Mouse (Mus musculus) right cerebral cortex, postnatal 36 days (tissue): ENCODE results near the gene Sorbs2.

ENCODE experiments used
- DNase-seq, 2 experiments: peaks; one replicate each; pipeline ENCODE4 v3.0.0; 2022; ENCODE audit warnings: low spot score in 2 of 2, mixed read lengths in 1 of 2

The Sorbs2 gene

DNA sequence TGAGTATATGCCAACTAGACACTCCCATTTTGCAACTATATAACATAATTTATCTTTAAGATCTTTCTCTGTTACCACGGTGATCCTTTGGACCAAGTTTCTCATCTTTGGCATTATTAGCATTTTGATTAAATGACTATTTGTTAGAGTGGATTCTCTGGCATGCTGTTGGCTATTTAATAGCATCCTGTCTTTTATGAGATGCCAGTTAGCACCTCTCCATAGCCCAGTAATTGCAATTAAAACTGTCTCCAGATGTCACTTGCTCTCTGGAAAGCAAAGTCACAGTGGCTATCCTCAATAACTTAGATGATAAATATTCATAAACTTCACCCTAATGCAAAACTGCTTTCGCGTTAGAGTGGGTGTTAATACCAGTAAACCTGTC, 170.3 kb downstream of the Sorbs2 start:
- DNase-seq: no peak

DNA sequence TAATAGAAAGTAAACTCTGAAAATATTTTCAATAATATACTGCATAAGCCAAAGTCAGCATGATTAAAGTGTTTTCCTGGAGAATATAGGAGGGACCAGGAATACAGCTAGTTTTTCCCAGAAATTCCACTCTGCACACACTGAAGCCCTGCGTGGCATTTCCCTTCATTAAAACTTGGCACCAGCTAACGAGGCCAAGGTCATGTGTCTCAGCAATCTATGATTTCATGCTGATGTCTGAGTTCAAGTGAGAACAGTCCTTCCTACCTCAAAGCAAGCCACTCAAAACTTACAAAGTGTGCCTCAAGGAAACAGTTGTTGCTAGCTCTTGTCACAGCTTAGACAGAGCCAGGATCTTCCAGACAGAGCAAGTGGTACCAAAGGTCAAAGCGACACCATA, 173.6 kb downstream of the Sorbs2 start:
- no peak for DNase-seq

DNA sequence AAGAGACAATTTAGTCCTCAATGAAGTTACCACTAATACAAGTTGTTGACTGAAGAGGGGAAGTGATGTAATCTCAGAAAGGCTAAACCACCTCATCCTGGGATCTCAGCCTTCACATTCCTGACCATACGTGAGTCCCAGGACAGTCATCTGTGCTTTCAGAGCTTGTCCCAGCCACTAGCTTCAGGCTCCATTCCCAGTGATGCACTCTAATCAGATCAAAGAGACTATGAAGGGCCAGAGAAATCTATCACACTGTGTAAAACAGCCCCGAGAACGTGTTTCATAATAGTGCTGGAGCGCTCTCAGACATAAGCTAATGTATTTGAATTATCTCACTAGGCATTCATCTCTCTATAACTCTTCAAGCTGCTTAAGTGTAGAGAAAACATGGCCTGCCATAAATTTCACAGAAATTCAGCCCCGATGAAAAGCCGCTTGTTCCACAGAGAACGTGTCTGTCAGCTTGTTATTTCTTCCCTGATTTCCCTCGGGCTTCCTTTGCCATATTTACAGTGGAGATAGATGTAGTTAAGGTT, 175.3 kb downstream of the Sorbs2 start:
- no peak for DNase-seq

DNA sequence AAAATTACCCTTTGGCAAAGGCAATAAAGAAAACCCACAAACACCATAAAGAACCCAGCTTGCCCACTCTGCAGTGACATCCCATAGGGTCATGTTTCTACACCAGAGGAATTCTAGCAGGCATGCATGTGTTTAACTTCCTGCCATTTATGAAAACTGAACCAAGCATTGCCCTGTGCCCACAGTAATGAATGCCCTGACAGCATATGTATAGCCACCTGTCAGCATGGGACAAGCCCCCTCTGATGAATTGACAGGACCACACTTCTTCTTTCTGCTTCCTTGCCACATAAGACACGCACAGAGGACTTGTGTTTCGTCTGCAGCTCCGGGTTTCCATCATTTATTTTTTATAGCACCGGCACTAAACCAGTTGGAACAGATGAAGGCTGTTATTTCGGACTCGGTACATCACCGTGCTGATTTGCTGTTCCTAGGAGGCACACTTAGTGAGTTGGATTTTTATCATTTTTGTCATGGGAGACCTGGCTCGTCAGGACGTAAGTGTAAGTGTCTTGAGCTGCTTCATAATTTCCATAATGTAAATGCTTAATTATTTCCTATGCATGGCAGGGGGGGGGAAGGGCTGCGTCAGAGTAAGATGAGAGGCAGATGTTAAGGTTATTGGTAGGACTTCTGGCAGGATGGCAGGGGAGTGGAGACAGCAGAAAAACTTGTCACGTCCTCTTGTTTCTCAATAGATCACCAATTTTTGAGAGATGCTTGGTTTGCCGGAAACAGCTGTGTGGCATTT, 180.5 kb downstream of the Sorbs2 start:
- no peak for DNase-seq

DNA sequence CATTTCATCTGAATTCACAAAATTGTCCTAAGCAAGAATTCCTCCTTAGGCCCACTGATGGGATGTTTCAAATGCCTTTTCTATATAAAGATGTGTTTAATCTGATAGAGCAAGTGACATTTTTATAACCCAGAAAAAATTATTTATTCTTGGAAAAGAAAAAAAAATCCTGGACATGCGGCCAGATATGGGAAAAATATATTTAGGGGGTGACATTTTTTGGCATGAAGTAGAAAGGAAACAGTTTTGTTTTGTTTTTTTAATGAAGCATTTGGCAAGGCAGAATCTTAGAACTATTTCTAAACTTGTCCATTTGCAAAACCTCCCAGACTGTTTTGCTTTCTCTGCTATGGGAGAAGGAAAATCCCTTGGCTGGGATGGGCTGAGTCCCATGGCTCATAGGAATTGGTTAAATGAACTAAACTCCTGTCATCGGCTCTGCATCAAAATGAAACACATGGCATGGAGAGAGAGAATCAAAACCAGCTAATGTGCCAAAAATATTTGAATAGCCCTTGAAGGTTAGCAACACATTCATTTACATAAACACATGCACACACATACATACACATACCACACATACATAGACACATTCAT, 182.1 kb downstream of the Sorbs2 start:
- DNase-seq: no peak

DNA sequence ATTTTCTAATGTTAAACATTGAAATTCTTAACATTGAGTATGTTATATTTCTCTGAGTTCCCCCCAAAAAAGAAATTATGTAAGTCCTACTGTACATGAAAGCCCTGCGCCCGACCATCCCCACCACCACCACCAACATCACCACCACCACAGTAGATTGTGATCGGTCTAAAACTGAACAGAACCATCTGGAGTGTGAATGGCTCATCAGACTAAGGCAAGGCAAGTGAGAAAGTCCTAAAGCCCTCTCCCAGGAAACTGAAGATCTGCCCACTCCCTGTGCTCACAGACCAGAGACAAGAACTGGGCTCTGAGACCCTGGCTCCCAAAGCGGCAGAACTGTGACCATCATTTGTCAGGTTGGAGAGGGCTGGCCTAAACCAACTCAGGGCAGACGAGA, 192.5 kb downstream of the Sorbs2 start:
- peak in 1 of 2 experiments; percentile 38 for DNase-seq

DNA sequence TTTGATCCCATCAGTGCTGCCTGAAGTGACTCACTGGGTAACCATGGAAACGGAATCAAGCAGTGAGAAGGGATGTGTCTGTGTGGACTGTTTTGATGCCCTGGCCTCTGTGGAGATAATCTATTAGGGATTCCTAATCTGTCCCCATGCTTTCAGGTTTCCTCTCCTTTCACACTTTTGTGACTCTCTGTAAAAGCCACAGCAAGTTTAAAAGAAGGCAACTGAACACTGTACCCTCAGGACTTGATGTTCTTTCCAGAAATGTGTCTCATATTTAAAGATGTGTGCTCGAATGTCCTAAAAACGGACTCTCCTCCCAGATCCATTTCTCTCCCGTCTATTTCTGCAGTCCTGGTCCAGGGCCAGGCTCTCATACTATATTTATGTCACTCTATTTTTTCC, 196.1 kb downstream of the Sorbs2 start:
- peak in 1 of 2 experiments; percentile 61 for DNase-seq

DNA sequence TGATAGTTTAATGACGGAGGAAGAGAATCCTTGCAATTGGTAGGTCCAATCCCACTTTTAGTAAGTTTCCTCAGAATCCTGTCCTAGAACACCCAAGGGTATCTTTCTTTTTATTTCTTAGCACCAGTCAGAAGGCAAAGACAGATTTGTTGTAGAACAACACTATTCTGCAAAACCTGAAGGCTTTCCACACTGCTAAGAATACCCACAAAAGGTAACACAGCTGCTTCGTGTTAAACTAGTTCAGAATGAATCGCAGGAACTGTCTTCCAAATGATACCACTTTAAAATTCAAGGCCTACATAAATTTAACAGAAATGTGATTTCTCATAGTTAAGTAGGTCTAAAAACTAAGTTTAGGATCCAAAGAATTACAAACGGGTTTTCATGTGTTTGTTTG, 201.5 kb downstream of the Sorbs2 start:
- DNase-seq: no peak

DNA sequence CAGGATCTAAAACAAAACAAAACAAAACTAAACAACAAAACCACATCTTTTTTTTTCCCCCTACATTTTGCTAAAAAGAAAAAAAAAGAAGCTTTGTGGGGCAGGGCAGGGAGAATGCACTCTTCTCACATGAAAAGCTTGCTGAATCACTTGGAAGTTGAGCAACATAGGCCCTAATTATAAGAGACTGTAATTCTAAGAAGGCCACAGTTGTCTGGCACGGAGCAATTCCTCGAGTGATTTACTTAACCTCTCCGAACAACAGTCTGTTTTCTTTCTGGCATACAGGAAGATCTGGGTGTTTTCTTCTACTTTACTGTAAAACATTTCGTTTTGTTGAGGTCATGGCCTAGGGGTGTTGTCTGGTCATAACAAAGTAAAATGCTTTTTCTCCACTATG, 202.1 kb downstream of the Sorbs2 start:
- no peak for DNase-seq

DNA sequence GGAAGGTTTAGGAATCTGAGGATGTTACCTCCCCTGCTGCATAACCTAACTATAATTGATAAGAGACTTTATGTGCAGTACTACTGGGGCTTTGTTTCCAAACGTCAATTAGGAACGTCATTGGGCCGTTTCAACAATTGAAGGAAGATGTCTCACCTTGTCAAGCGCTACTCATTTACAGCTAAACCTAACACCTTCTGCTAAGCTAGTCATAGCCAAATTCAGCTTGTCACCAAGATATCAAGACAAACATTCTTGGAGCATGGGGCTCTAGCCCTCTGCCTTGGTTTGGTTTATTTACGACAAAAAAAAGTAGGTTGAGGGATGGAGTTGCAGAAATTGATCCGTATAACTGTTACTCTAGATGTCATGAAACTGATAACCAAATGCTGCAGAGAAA, 205.0 kb downstream of the Sorbs2 start:
- DNase-seq: no peak

DNA sequence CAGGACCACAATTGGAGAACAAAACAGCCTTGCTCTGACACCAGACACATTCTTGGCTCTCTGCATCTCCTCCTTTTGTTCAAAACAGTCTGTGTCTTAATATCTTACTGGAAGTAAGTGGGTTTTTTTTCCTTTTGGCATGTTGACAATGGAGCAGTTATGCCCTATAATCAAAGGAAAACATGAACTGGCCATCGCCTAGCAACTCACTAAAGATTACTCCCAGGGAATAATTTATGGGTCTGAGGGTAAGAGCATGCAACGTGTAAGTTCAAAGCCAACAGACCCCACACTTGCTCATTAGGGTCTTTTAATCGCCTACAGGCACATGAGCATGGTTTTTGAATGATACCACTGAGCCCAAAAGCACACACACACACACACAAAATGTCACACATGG, 207.2 kb downstream of the Sorbs2 start:
- DNase-seq: no peak

DNA sequence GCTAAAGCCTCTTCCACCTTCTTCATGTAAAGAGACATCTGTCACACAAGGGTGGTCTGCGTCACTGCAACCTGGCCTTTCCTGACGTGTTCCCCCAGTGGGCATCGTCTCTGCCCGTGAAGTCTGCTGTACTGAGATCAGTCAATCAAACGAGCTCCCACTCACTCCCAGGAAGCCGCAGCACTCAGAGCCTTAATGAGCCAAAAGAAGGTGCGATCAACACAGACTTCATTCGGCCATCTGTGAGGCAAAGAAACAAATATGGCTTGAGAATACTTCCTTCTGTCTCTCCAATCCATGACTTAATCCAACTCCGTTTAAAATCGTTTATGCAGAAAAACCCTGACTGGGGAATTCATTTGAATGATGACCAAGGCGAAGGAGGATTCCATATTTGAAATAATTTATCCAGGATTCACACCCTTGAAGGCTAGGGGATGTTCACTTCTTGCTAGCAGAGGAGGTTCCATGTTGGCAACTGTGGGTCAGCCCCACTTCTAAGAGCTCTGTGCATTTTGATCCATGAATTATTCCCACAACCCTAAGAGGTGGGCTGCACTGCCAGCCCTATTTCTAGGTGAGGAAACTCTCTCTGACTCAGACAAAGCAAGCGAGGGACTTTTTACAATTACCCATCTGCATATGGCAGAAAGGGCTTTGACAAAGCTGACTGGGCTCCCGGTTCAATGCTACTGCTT, 207.9 kb downstream of the Sorbs2 start:
- peak; percentile 64 to 77 for DNase-seq

DNA sequence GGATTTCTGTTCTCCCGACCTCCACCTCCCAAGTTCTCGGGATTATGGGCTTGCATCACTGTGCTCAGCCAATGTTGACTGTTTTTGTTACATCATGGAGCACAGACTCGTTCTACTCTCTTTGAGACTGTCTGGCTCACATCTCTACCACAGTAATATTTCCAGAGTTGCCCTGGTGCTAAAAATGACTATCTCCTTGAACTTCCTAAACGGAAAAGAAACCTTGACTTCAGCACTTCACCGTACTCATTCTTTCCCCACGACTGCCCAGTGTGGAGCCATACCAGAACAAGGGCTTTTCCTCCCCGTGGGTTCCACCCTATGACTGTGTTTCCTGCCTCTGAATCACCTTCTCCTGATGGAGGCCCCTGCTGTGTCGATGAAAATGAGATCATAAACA, 212.2 kb downstream of the Sorbs2 start:
- no peak for DNase-seq

DNA sequence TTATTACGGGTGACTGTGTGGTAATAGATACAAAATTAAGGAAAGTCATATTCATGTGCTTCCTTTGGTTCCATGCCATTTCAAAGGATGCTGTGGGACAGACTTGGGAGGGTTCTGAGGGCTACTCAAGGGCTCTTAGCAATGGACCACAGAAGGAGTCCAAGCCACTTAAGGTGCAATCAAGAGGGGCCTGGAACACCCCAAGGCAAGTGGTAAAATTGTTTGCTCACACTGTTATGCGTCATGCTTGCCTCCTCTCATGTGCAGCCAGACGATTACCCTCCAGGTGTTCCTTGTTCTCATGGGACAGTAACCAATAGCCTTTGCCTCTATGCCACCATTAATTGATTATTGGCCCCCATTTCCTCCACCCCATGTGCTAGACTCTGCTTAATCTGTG, 216.6 kb downstream of the Sorbs2 start:
- no peak for DNase-seq

DNA sequence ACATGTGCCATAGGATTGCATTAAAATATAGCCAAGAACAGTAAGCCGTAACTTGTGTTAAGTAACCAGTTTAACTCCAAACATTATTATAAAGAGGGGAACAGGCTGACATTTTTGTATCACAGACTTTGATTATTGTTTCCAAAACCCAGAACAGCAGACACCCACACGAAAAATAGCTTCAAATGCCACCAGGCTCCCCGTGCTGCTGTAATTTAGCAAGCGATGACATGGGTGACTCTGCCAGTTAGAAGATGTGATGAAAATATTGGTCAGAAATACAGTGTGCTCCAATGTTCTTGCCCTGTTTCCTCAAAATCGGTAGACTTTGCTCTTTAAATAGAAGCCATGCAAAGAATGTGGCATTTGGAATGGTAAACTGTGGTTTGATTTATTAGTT, 217.7 kb downstream of the Sorbs2 start:
- DNase-seq: no peak

DNA sequence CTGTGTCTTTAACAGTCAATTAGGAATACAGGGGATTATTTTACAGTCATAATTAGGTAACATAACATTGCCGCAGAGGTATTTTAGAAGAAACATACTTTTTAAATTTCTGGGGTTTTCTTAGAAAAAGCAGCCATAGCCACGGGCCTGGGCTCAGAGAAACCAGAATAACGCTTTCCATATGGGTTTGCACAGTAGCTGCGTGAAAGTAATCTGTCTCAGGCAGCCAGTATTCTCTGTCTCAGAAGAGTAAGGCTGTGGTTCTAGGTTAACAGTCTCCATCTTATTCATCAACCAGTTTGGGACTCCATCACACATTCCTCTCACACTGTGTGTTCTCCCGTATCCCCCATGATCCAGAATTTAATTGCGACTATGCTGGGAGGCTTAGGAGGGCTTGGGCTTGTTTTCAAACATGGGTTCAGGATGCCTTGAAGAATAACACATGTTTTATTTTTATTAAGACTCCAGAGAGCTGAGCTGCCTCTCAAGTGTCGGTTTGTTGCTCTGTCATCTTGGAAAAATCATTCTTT, 222.3 kb downstream of the Sorbs2 start:
- no peak for DNase-seq

DNA sequence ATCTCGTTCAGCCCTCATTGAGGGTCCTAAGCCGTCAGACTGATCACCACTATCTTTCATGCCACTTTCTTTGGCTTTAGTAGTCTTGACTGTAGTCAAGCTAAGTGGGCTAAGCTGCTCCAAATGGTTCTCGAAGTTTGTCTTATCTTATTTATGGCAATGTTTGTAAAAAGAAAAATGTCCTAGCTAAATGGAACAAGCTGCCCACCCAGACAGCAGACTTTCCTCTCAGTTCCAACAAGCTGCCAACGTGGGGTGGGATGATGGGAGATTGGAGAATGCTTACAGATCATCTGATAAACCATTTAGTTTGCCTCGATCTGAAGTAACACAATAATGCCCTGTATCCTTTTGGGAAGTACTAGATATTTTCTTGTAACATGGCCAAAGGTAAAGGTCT, 223.2 kb downstream of the Sorbs2 start:
- peak in 1 of 2 experiments; percentile 19 for DNase-seq

DNA sequence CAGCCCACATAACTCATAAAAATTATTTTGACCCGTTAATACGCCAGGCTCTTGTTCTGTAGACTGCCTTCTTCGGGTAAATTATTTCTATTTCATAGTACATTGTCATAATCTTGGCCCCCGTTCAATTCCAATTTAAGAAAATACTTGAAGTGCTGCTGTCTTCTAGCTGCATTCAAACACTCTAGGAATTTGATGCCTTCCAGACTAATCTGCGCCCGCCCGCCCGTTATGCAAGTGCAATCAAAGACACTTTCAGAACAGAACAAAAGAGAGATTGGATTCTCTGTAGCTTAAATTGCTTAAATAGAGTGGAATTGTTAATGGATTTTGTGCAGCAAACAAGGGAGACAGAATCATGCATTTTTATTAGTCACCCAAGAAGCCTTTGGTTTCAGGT, 226.5 kb downstream of the Sorbs2 start:
- no peak for DNase-seq

DNA sequence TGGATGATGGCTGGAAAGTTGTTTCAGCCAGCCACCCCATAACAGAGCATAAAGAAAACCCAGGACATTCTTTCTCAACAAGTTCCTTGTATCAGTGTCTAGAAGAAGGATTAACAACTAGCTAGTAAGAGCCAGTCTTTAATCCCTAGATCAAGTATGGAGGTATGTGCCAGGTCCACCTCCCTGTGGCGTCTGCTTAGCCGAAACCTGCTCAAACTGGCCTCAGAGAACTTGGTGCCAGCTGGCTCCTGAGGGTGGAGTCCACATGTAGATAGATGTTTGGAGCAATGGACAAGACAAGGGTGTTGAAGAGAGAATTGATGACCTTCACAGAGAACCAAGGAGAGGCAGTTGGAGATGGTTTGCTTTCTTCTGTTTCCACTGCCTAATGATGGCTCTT, 229.7 kb downstream of the Sorbs2 start:
- no peak for DNase-seq

DNA sequence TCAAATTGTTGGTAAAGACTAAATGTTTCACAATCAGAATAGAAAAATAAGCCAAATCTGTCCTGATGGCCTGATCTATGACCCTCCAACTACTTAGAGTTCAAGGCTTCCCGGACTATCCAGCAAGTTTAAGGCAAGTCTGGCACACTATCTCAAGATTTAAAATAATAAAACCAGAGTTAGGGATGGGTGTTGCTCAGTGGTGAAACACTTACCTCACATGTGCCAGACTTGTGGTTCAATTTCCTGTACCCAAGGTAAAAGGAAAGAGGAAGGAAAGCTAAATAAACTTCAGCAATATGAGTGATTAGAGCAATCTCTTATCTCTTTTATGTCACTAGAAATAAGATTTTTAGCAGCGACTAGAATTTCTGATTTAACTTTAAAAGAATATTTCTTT, 235.7 kb downstream of the Sorbs2 start:
- DNase-seq: no peak

DNA sequence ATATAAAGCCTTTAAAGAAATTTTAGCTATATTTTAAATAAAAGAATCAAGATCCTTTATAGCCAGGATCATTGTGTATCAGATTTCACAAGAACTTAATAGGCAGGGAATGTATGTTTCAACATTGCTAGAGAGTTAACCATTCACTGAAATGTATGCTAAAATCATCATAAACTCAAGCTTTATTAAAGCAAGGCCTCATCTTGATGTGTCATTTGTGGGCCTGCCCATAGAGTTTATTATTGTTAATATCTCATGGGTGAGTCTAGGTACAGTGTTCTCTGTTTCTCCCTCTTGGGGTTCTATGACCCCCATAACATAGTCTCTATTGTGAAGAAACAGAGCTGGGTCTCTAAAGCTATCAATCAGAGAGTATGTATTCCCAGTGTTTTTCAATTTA, 236.2 kb downstream of the Sorbs2 start:
- DNase-seq: no peak
